Mouse (Mus musculus): ENCODE measurements at regions not wholly inside any gene's neighbourhood (a gene's known extent, or its start where the extent isn't known, plus 50 kb on each side); places are given as distances from the start of the nearest gene placed in this dataset.

DNA sequence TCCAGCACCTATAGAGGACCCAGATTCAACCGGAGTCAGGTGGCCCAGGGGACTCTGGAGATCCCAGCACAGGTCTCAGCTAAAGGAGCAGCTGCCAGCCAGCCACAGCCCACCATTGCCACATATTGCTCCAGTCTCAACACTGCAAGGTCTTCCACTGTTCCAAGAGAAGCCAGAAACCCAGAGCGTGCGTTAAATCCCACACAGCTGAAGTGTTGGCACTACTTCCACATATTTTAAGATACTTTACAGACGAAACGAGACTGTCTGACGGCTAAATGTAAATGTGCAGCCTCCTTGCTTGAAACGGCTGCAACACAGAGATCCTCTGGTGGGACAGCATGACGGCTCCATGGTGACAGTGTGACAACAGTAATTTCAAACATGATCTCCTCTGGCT is 327.3 kb upstream of the Kdm8 start:
- no peak overlapping the region for H3K27ac ChIP-seq (ENCODE audit: control insufficient read depth, insufficient read depth, low read depth, low read length)
- no peaks in the 10 kb centered on the region for H3K4me1 ChIP-seq (ENCODE audit: control insufficient read depth, insufficient read depth, low read length)
- no peak overlapping the region for H3K4me3 ChIP-seq (ENCODE audit: control insufficient read depth, low read depth, low read length)
- no peaks in the 10 kb centered on the region for H3K36me3 ChIP-seq (ENCODE audit: control insufficient read depth, insufficient read depth, low read length)
- no peak for TF ChIP-seq CTCF (IDR thresholded peaks at IDR 0.05; ENCODE audit: control insufficient read depth, insufficient read depth, insufficient replicate concordance, low read depth, low read length)
- TF ChIP-seq POLR2A (IDR thresholded peaks at IDR 0.05; ENCODE audit: control insufficient read depth, low read depth, low read length) = no peak
- H3K27me3 ChIP-seq (ENCODE audit: control insufficient read depth, insufficient read depth, low read length) = no peaks in the 10 kb centered on the region

DNA sequence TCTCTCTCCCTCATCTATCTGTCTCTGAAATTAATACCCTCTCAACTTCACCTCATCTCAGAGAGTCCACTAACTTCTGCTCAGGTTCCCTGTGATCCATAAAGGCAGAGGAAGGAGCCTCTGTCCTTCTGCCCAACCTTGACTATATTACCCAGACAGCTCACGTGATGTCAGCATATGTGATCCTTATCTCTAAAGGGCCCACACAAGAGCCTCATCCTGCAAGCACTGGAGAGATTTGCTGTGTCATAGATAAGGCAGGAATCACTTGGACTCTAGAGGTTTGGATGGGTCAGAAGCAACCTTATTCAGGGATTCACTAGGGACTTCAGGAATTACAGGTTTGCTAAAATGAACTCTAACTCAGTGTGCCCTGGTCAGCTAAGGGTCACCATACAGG is 315.3 kb upstream of the Kdm8 start:
- Histone ChIP-seq H3K4me3 (ENCODE audit: control insufficient read depth, low read depth, low read length) (no peak overlapping the region), H3K27ac (ENCODE audit: control insufficient read depth, insufficient read depth, low read depth, low read length) (no peak overlapping the region), H3K27me3 (ENCODE audit: control insufficient read depth, insufficient read depth, low read length) (no peaks in the 10 kb centered on the region), H3K4me1 (ENCODE audit: control insufficient read depth, insufficient read depth, low read length) (no peaks in the 10 kb centered on the region), H3K36me3 (ENCODE audit: control insufficient read depth, insufficient read depth, low read length) (no peaks in the 10 kb centered on the region)
- TF ChIP-seq CTCF (IDR thresholded peaks at IDR 0.05; ENCODE audit: control insufficient read depth, insufficient read depth, insufficient replicate concordance, low read depth, low read length) = no peak

DNA sequence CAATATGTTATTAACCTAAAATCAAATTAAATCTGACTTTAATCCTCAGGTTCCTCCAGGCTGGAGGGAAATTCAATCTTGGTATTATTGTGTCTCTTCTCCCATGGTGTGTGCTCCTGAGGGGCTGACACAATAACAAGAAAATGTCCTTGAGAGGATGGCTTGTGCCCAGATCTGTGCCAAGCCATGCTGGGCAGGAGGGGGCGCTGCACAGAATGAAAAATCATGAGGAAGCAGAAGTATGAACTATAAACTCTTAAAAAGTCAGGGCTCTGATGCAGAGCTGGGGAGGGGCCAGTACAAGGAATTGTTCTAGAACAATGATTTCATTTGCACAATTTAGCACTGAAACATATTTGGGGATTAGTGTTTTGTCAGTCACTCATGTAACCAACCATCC is 312.5 kb upstream of the Kdm8 start:
- no peak overlapping the region for H3K27ac ChIP-seq (ENCODE audit: control insufficient read depth, insufficient read depth, low read depth, low read length)
- no peak overlapping the region for H3K4me3 ChIP-seq (ENCODE audit: control insufficient read depth, low read depth, low read length)
- TF ChIP-seq CTCF (IDR thresholded peaks at IDR 0.05; ENCODE audit: control insufficient read depth, insufficient read depth, insufficient replicate concordance, low read depth, low read length) (no peak), POLR2A (IDR thresholded peaks at IDR 0.05; ENCODE audit: control insufficient read depth, low read depth, low read length) (no peak)
- H3K36me3 ChIP-seq (ENCODE audit: control insufficient read depth, insufficient read depth, low read length) = no peaks in the 10 kb centered on the region
- H3K4me1 ChIP-seq (ENCODE audit: control insufficient read depth, insufficient read depth, low read length) = no peaks in the 10 kb centered on the region
- H3K27me3 ChIP-seq (ENCODE audit: control insufficient read depth, insufficient read depth, low read length) = no peaks in the 10 kb centered on the region

DNA sequence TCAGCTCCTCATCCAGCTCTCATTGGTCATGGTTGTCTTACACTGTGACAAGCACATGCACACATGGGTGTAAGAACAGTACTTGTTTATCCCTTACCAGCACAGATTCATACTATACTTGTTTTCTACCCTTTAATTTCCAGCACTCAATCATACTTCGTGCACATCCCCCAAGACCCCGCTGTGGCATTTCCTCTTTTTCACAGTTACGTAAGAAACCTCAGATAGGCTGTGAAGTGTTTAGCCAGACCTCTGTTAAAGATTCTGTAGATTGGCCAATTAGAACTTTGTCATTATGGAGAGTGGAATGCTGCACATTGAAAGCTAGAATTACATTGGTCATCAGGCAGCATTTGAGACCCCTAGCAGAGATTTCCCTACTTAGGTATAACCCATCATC is 305.9 kb upstream of the Kdm8 start:
- Histone ChIP-seq H3K4me1 (ENCODE audit: control insufficient read depth, insufficient read depth, low read length) (no peaks in the 10 kb centered on the region), H3K4me3 (ENCODE audit: control insufficient read depth, low read depth, low read length) (no peak overlapping the region), H3K36me3 (ENCODE audit: control insufficient read depth, insufficient read depth, low read length) (no peaks in the 10 kb centered on the region), H3K27me3 (ENCODE audit: control insufficient read depth, insufficient read depth, low read length) (no peaks in the 10 kb centered on the region), H3K27ac (ENCODE audit: control insufficient read depth, insufficient read depth, low read depth, low read length) (no peak overlapping the region)
- no peak for TF ChIP-seq CTCF (IDR thresholded peaks at IDR 0.05; ENCODE audit: control insufficient read depth, insufficient read depth, insufficient replicate concordance, low read depth, low read length)
- TF ChIP-seq POLR2A (IDR thresholded peaks at IDR 0.05; ENCODE audit: control insufficient read depth, low read depth, low read length) = no peak

DNA sequence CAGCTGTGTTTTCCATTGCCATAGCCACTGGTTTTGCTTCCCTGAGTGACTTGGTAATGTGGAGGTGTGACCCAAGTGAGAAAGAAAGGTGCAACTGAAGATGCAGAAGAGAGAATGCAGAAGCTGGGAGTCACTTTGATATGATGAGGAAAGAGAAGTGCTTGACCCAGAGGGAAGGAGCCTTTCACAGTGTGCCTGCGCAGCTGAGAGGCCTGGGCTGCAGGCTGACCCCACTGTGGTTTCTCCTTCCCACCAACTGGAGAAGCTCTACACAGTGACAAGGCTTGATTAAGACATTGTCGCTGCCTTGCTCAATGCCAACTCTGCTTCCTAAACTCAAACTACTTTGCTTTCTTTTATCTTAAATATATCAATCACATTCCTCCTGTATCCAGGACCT is 305.3 kb upstream of the Kdm8 start:
- Histone ChIP-seq H3K4me1 (ENCODE audit: control insufficient read depth, insufficient read depth, low read length) (no peaks in the 10 kb centered on the region), H3K4me3 (ENCODE audit: control insufficient read depth, low read depth, low read length) (no peak overlapping the region), H3K27ac (ENCODE audit: control insufficient read depth, insufficient read depth, low read depth, low read length) (no peak overlapping the region), H3K27me3 (ENCODE audit: control insufficient read depth, insufficient read depth, low read length) (no peaks in the 10 kb centered on the region), H3K36me3 (ENCODE audit: control insufficient read depth, insufficient read depth, low read length) (no peaks in the 10 kb centered on the region)
- TF ChIP-seq CTCF (IDR thresholded peaks at IDR 0.05; ENCODE audit: control insufficient read depth, insufficient read depth, insufficient replicate concordance, low read depth, low read length) (no peak), POLR2A (IDR thresholded peaks at IDR 0.05; ENCODE audit: control insufficient read depth, low read depth, low read length) (no peak)

DNA sequence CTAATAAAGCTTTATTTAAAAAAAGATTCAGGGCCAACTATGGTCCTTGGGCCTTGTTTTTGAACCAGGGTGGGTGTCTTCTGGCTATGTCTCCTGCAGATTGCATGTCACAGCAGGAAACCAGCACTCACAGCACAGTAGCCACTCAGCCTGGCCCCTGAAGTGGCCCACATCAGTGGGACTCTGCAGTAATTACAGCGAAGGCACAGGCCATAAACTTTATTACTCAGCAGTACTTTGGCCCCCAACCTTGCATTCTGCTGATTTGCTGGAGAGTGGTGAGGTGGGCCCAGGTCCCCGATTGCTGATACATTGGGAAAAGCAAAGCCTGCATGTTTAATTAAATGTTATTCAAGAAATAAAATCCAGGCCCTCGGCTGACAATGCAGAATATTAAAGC is 303.6 kb upstream of the Kdm8 start:
- no peaks in the 10 kb centered on the region for H3K36me3 ChIP-seq (ENCODE audit: control insufficient read depth, insufficient read depth, low read length)
- TF ChIP-seq POLR2A (IDR thresholded peaks at IDR 0.05; ENCODE audit: control insufficient read depth, low read depth, low read length) = no peak
- TF ChIP-seq CTCF (IDR thresholded peaks at IDR 0.05; ENCODE audit: control insufficient read depth, insufficient read depth, insufficient replicate concordance, low read depth, low read length) = no peak
- no peaks in the 10 kb centered on the region for H3K27me3 ChIP-seq (ENCODE audit: control insufficient read depth, insufficient read depth, low read length)
- H3K4me1 ChIP-seq (ENCODE audit: control insufficient read depth, insufficient read depth, low read length) = no peaks in the 10 kb centered on the region
- no peak overlapping the region for H3K27ac ChIP-seq (ENCODE audit: control insufficient read depth, insufficient read depth, low read depth, low read length)
- H3K4me3 ChIP-seq (ENCODE audit: control insufficient read depth, low read depth, low read length) = no peak overlapping the region

DNA sequence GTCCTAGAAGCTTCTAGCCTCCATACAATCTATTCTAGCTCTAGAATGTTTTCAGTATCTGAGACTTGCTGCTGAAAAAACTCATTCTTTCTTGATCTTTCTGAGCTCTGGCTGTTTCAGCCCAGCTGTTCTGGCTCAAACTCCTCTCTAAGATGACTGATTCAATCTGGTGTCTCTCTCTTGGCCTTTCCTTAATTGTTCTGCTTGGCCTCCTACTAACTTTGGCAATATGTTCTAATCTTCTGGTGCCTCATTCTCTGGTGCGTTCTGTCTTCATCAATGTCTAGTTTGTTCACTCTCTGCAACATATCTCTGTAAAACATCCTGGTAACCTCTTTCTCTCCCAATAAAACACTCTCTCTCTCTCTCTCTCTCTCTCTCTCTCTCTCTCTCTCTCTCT is 302.6 kb upstream of the Kdm8 start:
- Histone ChIP-seq H3K27ac (ENCODE audit: control insufficient read depth, insufficient read depth, low read depth, low read length) (no peak overlapping the region), H3K27me3 (ENCODE audit: control insufficient read depth, insufficient read depth, low read length) (no peaks in the 10 kb centered on the region), H3K4me3 (ENCODE audit: control insufficient read depth, low read depth, low read length) (no peak overlapping the region), H3K4me1 (ENCODE audit: control insufficient read depth, insufficient read depth, low read length) (no peaks in the 10 kb centered on the region), H3K36me3 (ENCODE audit: control insufficient read depth, insufficient read depth, low read length) (no peaks in the 10 kb centered on the region)
- no peak for TF ChIP-seq POLR2A (IDR thresholded peaks at IDR 0.05; ENCODE audit: control insufficient read depth, low read depth, low read length)
- no peak for TF ChIP-seq CTCF (IDR thresholded peaks at IDR 0.05; ENCODE audit: control insufficient read depth, insufficient read depth, insufficient replicate concordance, low read depth, low read length)

DNA sequence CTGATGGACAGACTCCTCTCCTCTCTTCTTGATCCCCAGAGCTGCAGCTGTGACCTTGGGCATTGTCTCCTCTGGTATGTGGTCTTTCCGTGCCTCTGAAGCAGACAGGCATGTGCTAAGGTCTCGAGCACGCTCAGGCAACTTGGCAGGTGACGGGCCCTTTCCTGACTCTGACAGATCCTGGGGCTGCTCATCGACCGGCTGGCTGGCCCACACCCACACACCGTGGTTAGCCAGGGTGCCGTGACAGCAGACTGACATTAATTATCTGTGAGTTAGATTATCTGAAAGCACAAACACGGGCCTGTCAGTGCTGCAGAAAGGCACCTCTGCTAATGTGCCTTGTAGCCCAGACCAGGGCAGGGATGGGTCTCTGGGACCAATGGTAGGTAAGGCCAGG is 298.5 kb upstream of the Kdm8 start:
- no peak overlapping the region for H3K4me3 ChIP-seq (ENCODE audit: control insufficient read depth, low read depth, low read length)
- no peaks in the 10 kb centered on the region for H3K36me3 ChIP-seq (ENCODE audit: control insufficient read depth, insufficient read depth, low read length)
- no peaks in the 10 kb centered on the region for H3K27me3 ChIP-seq (ENCODE audit: control insufficient read depth, insufficient read depth, low read length)
- TF ChIP-seq CTCF (IDR thresholded peaks at IDR 0.05; ENCODE audit: control insufficient read depth, insufficient read depth, insufficient replicate concordance, low read depth, low read length) (no peak), POLR2A (IDR thresholded peaks at IDR 0.05; ENCODE audit: control insufficient read depth, low read depth, low read length) (no peak)
- H3K4me1 ChIP-seq (ENCODE audit: control insufficient read depth, insufficient read depth, low read length) = no peaks in the 10 kb centered on the region
- no peak overlapping the region for H3K27ac ChIP-seq (ENCODE audit: control insufficient read depth, insufficient read depth, low read depth, low read length)
